ENCODE assay signal across 20 mouse cellular contexts in the genomic region with DNA sequence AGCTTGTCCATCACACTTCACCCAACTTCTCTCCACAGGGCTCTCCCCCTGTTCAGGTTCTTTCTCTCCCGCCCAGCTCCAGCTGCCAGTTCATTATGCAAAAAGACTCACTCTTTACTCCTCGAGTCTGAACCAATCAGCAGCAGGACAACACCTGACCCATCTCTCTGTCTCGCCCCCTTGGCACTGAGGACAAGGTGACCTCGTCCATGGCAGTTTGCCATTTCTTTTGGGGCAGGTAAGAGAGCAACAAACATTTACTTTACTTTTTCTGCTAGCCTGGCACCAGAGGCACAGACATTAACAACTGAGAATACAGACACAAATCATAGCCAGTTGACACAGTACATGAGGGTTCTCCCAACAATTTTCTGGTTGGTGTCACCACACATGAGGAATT.
"Had no signal": no experiment of that assay in that cellular context is flagged by ENCODE, and none has a peak within 500 bp of the region (broad histone marks: within the 10 kb centered on the region; RNA-seq: fewer than 3 reads in every experiment).

No protein-coding gene starts in this region.

- H3K4me3 ChIP-seq: kidney, embryonic 15.5 days; limb, embryonic 12.5 days; limb, embryonic 15.5 days; lung, embryonic 15.5 days; midbrain, embryonic 12.5 days; myocyte; neural tube, embryonic 13.5 days; stomach, embryonic 15.5 days had no signal

- H3K27ac ChIP-seq: kidney, embryonic 15.5 days; limb, embryonic 12.5 days; limb, embryonic 15.5 days; liver, embryonic 14.5 days; lung, embryonic 15.5 days; midbrain, embryonic 12.5 days; neural tube, embryonic 13.5 days; stomach, embryonic 15.5 days had no signal

- DNase-seq: kidney, postnatal 14 days; left cerebral cortex, postnatal 4 days; lung, adult 18-20 months; lung, postnatal 10 days; lung, postnatal 36 days; retina, postnatal 1 day; right cerebral cortex, postnatal 25 days; spleen, adult 18-20 months; thymus, postnatal 25 days had no signal

- H3K9me3 ChIP-seq: kidney, embryonic 15.5 days; limb, embryonic 12.5 days; limb, embryonic 15.5 days; lung, embryonic 15.5 days; midbrain, embryonic 12.5 days; neural tube, embryonic 13.5 days; stomach, embryonic 15.5 days had no signal

- H3K36me3 ChIP-seq: stomach, embryonic 15.5 days had no signal

- H3K4me2 ChIP-seq: kidney, embryonic 15.5 days; limb, embryonic 12.5 days; limb, embryonic 15.5 days; lung, embryonic 15.5 days; midbrain, embryonic 12.5 days; neural tube, embryonic 13.5 days; stomach, embryonic 15.5 days had no signal

- H3K9ac ChIP-seq: kidney, embryonic 15.5 days; limb, embryonic 12.5 days; limb, embryonic 15.5 days; liver, embryonic 14.5 days; lung, embryonic 15.5 days; midbrain, embryonic 12.5 days; neural tube, embryonic 13.5 days; stomach, embryonic 15.5 days had no signal

- H3K4me1 ChIP-seq: kidney, embryonic 15.5 days; limb, embryonic 12.5 days; limb, embryonic 15.5 days; lung, embryonic 15.5 days; midbrain, embryonic 12.5 days; neural tube, embryonic 13.5 days; stomach, embryonic 15.5 days had no signal

- ATAC-seq: intestine, postnatal 0 days; midbrain, embryonic 16.5 days had no signal

- H3K27me3 ChIP-seq: kidney, embryonic 15.5 days; limb, embryonic 12.5 days; limb, embryonic 15.5 days; lung, embryonic 15.5 days; midbrain, embryonic 12.5 days; neural tube, embryonic 13.5 days; stomach, embryonic 15.5 days had no signal
